Mouse (Mus musculus) limb, embryonic 14.5 days (tissue): ENCODE results near the gene 1700009N14Rik. TPM values are rescaled to one million over a fixed set of nuclear protein-coding genes. Genes with fewer than 3 reads are reported as not detected.

Experiments used
- ATAC-seq: fragments of 200-750 bp; cut with Nextera tagmentation; 2 replicates; pipeline ENCODE4 v1.8.0; 2017; ENCODE audit warnings: low read depth, moderate number of reproducible peaks, moderate TSS enrichment; ENCODE audit not compliant: low FRiP score
- DNase-seq: peaks from one replicate; pipeline ENCODE4 v3.0.0-alpha.2; 2015; ENCODE audit warnings: low spot score
- H3K27ac ChIP-seq: fragments of 300-500 bp; sonication (generic); replicated peaks from 2 replicates; pipeline ENCODE4 v1.5.1; 2014; ENCODE audit warnings: low read depth, mild to moderate bottlenecking, low read length, moderate library complexity, mixed read lengths
- H3K27me3 ChIP-seq: fragments of 300-500 bp; sonication (generic); 2 replicates; pipeline ENCODE4 v1.6.1; 2014; ENCODE audit warnings: low read length, mixed read lengths; ENCODE audit not compliant: control insufficient read depth, insufficient read depth
- H3K36me3 ChIP-seq: fragments of 300-500 bp; sonication (generic); 2 replicates; pipeline ENCODE4 v1.6.1; 2014; ENCODE audit warnings: mild to moderate bottlenecking, low read length, moderate library complexity, mixed read lengths; ENCODE audit not compliant: control insufficient read depth, insufficient read depth
- H3K4me1 ChIP-seq: fragments of 300-500 bp; sonication (generic); 2 replicates; pipeline ENCODE4 v1.6.1; 2014; ENCODE audit warnings: antibody characterized with exemption, low read length, mixed read lengths; ENCODE audit not compliant: control insufficient read depth, insufficient read depth
- H3K4me2 ChIP-seq: fragments of 300-500 bp; sonication (generic); replicated peaks from 2 replicates; pipeline ENCODE4 v1.6.1; 2014; ENCODE audit warnings: low read depth, mild to moderate bottlenecking, low read length, moderate library complexity; ENCODE audit not compliant: severe bottlenecking
- H3K4me3 ChIP-seq: fragments of 300-500 bp; sonication (generic); replicated peaks from 2 replicates; pipeline ENCODE4 v1.5.1; 2014; ENCODE audit warnings: low read length
- H3K9ac ChIP-seq: fragments of 300-500 bp; sonication (generic); 2 replicates; pipeline ENCODE4 v1.6.1; 2014; ENCODE audit warnings: mild to moderate bottlenecking, low read depth, low read length, moderate library complexity; ENCODE audit not compliant: severe bottlenecking
- H3K9me3 ChIP-seq: fragments of 300-500 bp; sonication (generic); 2 replicates; pipeline ENCODE4 v1.6.1; 2016; ENCODE audit warnings: low read length; ENCODE audit not compliant: control insufficient read depth
- POLR2A ChIP-seq: fragments of 200-500 bp; IDR thresholded peaks from 2 replicates; pipeline ENCODE4 v1.8.0; 2012; ENCODE audit warnings: inconsistent platforms, mild to moderate bottlenecking, moderate library complexity, borderline replicate concordance; ENCODE audit not compliant: insufficient read depth, insufficient read length; ENCODE audit errors: extremely low read depth
- WGBS: fragments of 180-500 bp; shearing (Covaris S2); extraction: QIAGEN DNeasy Blood & Tissue Kit; methylation state at CpG from one replicate; pipeline ENCODE4 v1.1.7; 2014; 5-methylcytosine and 5-hydroxymethylcytosine counted together
- polyA plus RNA-seq, 2 experiments: library from polyadenylated mRNA; depleted of rRNA in 1 of 2; stranded (reverse) in 1 of 2; unstranded in 1 of 2; fragments of >200 nt; fragmentation: Nextera tagmentation in 1 of 2; extraction: Ambion mirVana in 1 of 2; gene quantifications; 2 replicates each; pipeline versions ENCODE4 v1.2.1 to v1.2.3; 2012 to 2014

Gene 1700009N14Rik
- polyA plus RNA-seq, 2 experiments, result 0.08 TPM; not detected in 1

DNA sequence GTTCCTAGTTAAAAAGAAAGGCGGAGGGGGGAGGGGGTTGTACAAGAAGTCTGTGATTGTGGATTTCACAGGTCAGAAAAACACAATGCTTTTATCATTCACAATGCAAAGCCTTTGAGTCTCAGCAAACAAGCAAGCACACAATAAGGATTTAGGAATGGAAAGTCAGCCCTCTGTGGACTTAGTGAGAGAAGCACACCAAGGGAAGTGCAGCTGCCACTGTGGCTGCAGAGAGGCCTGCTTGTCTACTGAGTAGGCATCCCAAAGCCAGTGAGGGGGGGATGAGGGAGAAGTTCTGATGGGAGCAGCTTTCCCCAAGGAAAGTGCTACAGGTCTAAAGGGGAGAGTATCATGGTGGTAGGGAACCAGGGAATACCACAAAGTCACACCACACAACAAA lies 45.8 kb downstream of the 1700009N14Rik start:
- Histone ChIP-seq H3K4me1 (no peaks in the 10 kb centered on the region), H3K36me3 (no peaks in the 10 kb centered on the region), H3K9ac (no peak overlapping the region), H3K4me2 (no peak overlapping the region), H3K4me3 (no peak overlapping the region), H3K9me3 (no peaks in the 10 kb centered on the region), H3K27ac (no peak overlapping the region), H3K27me3 (no peaks in the 10 kb centered on the region)
- ATAC-seq, result no peak
- WGBS, result 80% methylated on average over 1 of the region's 1 CpGs
- DNase-seq, result no peak
- no peak for TF ChIP-seq POLR2A
